Mouse (Mus musculus): ENCODE data around the gene Pfdn6.
A peak's percentile ranks its signal among the peaks of the same experiment; 100 is the strongest.

Gene Pfdn6

GRCm38 (mm10) chr17:33954646-33955554 is 14.8 kb upstream of the Pfdn6 start:
- DNase-seq, result peak; percentile 58

GRCm38 (mm10) chr17:33953961-33954565 is 13.9 kb upstream of the Pfdn6 start:
- peak; percentile 59 for DNase-seq

- peak; percentile 15 for DNase-seq
Measured at GRCm38 (mm10) chr17:33953310-33953709, 13.2 kb upstream of the Pfdn6 start.

GRCm38 (mm10) chr17:33952879-33953278 is 12.7 kb upstream of the Pfdn6 start:
- peak; percentile 22 for DNase-seq

- peak; percentile 43 for DNase-seq
Measured at GRCm38 (mm10) chr17:33952015-33952414, 11.9 kb upstream of the Pfdn6 start.

- peak; percentile 76 for DNase-seq
Measured at GRCm38 (mm10) chr17:33951021-33951946, 11.1 kb upstream of the Pfdn6 start, which contains the start of gene B3galt4. TSS of gene B3galt4 (minus strand) at chr17:33951488.

- DNase-seq, result peak; percentile 42
Measured at GRCm38 (mm10) chr17:33950131-33950625, 10.0 kb upstream of the Pfdn6 start.

- no peak for DNase-seq
Measured at GRCm38 (mm10) chr17:33948905-33949537, 8.9 kb upstream of the Pfdn6 start.

GRCm38 (mm10) chr17:33948090-33948904 is 8.2 kb upstream of the Pfdn6 start:
- DNase-seq, result no peak

- DNase-seq, result no peak
Measured at GRCm38 (mm10) chr17:33947430-33948089, 7.4 kb upstream of the Pfdn6 start.

- no peak for DNase-seq
Measured at GRCm38 (mm10) chr17:33943454-33943853, 3.3 kb upstream of the Pfdn6 start.

- no peak for DNase-seq
Measured at GRCm38 (mm10) chr17:33941381-33941780, 1.2 kb upstream of the Pfdn6 start.

GRCm38 (mm10) chr17:33940981-33941380 is 838 bp upstream of the Pfdn6 start:
- no peak for DNase-seq

GRCm38 (mm10) chr17:33938783-33939182 is 1.4 kb downstream of the Pfdn6 start:
- DNase-seq, result no peak

GRCm38 (mm10) chr17:33936993-33937392 is 3.1 kb downstream of the Pfdn6 start:
- DNase-seq, result no peak

- DNase-seq, result no peak
Measured at GRCm38 (mm10) chr17:33935422-33936055, 4.6 kb downstream of the Pfdn6 start.

- DNase-seq, result no peak
Measured at GRCm38 (mm10) chr17:33932970-33933369, 7.2 kb downstream of the Pfdn6 start.

GRCm38 (mm10) chr17:33932448-33932847 is 7.7 kb downstream of the Pfdn6 start:
- DNase-seq, result no peak

- DNase-seq, result peak; percentile 60
Measured at GRCm38 (mm10) chr17:33931947-33932346, 8.2 kb downstream of the Pfdn6 start.

- DNase-seq, result peak; percentile 72
Measured at GRCm38 (mm10) chr17:33931159-33931866, 8.8 kb downstream of the Pfdn6 start.
